16 mouse cellular contexts compared by ENCODE assay signal in the genomic region with DNA sequence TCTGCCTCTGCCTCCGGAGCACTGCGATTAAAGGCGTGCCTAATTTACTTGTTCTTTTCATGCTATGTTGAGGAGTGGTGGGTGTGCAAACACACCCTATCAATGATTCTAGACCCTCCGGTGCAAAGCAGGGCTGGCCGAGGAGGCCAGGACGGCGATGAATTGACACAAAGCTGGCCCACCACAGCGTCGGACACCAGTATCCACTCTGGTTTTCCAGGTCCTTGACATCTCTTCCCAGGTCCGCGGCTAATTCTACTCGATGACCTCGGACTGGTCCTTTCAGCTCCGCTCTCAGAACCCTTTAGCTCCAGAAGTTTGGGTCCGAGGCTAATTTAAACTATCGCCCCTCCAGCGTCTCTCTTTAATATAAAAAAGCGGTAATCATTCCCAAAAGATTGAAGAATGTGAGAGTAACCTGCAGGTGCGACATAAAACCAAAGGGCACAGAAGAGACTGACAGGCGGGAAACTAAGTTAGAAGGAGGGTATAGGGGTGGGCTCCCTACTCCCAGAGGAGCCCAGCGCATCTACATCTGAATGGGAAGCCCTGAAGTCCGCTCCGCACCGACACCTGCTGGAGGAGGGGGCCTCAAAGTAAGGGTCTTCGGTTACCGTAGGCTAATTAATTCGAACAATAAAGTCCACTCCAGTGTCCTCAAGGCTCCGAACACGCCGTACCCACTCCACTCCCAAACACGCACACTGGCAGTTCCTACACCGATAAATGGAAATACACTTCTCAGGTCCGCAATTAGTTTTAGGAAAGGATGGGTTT. TPM values are rescaled to one million over a fixed set of nuclear protein-coding genes. Genes with fewer than 3 reads are reported as not detected.
A peak's percentile ranks its signal among the peaks of the same experiment; 100 is the strongest.
DNase-seq lines count a peak whose midpoint lies in the region; ATAC-seq and TF ChIP-seq lines count a peak whose summit lies in the region.
"Had no signal": no experiment of that assay in that cellular context is flagged by ENCODE, and none has a peak within 500 bp of the region (broad histone marks: within the 10 kb centered on the region; RNA-seq: fewer than 3 reads in every experiment).

No protein-coding gene starts in this region.

- WGBS in intestine, postnatal 0 days, result 3% methylated on average over 33 of the region's 33 CpGs
- WGBS in intestine, embryonic 16.5 days, result 4% methylated on average over 33 of the region's 33 CpGs
- WGBS in embryonic facial prominence, embryonic 15.5 days, result 6% methylated on average over 33 of the region's 33 CpGs
- 2% methylated on average over 33 of the region's 33 CpGs for WGBS in neural tube, embryonic 12.5 days

- DNase-seq in right cerebral cortex, postnatal 4 days, result peak; percentile 6
- DNase-seq in right cerebral cortex, postnatal 14 days, result no peak
- no peak for DNase-seq in urinary bladder, postnatal 36 days (ENCODE audit: low spot score in 2 of 2)
- DNase-seq in spleen, adult 12 weeks (ENCODE audit: low spot score), result no peak
- DNase-seq: gastrocnemius, postnatal 10 days; lung, postnatal 14 days had no signal

- no peaks in the 10 kb centered on the region for H3K36me3 ChIP-seq in intestine, postnatal 0 days (ENCODE audit: control insufficient read depth, insufficient read depth)
- no peaks in the 10 kb centered on the region for H3K36me3 ChIP-seq in intestine, embryonic 16.5 days (ENCODE audit: control insufficient read depth, insufficient read depth, low read length)
- no peaks in the 10 kb centered on the region for H3K36me3 ChIP-seq in embryonic facial prominence, embryonic 15.5 days
- no peaks in the 10 kb centered on the region for H3K36me3 ChIP-seq in neural tube, embryonic 12.5 days
- H3K36me3 ChIP-seq: heart, embryonic 13.5 days had no signal

- TF ChIP-seq CTCF in intestine, postnatal 0 days (IDR thresholded peaks at IDR 0.05; ENCODE audit: low read depth), result no peak

- H3K27me3 ChIP-seq in intestine, postnatal 0 days (replicated peaks; ENCODE audit: control insufficient read depth, insufficient read depth, low read length), result peaks cover 92% of the 10 kb centered on the region
- peaks cover 73% of the 10 kb centered on the region for H3K27me3 ChIP-seq in intestine, embryonic 16.5 days (replicated peaks; ENCODE audit: control insufficient read depth, insufficient read depth, low read length)
- peaks cover 98% of the 10 kb centered on the region for H3K27me3 ChIP-seq in embryonic facial prominence, embryonic 15.5 days
- peaks cover 90% of the 10 kb centered on the region for H3K27me3 ChIP-seq in neural tube, embryonic 12.5 days (replicated peaks)

- H3K4me2 ChIP-seq in intestine, postnatal 0 days (replicated peaks; ENCODE audit: low read depth), result 0 out of 2 replicates have a peak overlapping the region, but pooled peaks have one; percentile 24
- no peak overlapping the region for H3K4me2 ChIP-seq in intestine, embryonic 16.5 days (ENCODE audit: low read depth, low read length)
- 0 out of 2 replicates have a peak overlapping the region, but pooled peaks have one; percentile 45 for H3K4me2 ChIP-seq in embryonic facial prominence, embryonic 15.5 days (replicated peaks)
- H3K4me2 ChIP-seq in neural tube, embryonic 12.5 days (replicated peaks), result peak overlapping the region; percentile 47; the same call in 1 of the 2 replicates

- no peaks in the 10 kb centered on the region for H3K4me1 ChIP-seq in intestine, postnatal 0 days (replicated peaks; ENCODE audit: control insufficient read depth, insufficient read depth, low read length)
- 0 out of 2 replicates have a peak, but pooled peaks cover 4% of the 10 kb centered on the region for H3K4me1 ChIP-seq in intestine, embryonic 16.5 days (ENCODE audit: control insufficient read depth, insufficient read depth, low read length)
- peaks cover 14% of the 10 kb centered on the region for H3K4me1 ChIP-seq in embryonic facial prominence, embryonic 15.5 days
- H3K4me1 ChIP-seq in neural tube, embryonic 12.5 days, result 0 out of 2 replicates have a peak, but pooled peaks cover 11% of the 10 kb centered on the region

- no peaks in the 10 kb centered on the region for H3K9me3 ChIP-seq in intestine, postnatal 0 days (ENCODE audit: control insufficient read depth)
- H3K9me3 ChIP-seq in intestine, embryonic 16.5 days (ENCODE audit: control insufficient read depth, low read length), result no peaks in the 10 kb centered on the region
- H3K9me3 ChIP-seq in embryonic facial prominence, embryonic 15.5 days (replicated peaks), result no peaks in the 10 kb centered on the region
- H3K9me3 ChIP-seq in neural tube, embryonic 12.5 days, result no peaks in the 10 kb centered on the region
- H3K9me3 ChIP-seq: heart, embryonic 13.5 days had no signal

- H3K27ac ChIP-seq in intestine, postnatal 0 days (ENCODE audit: low read depth, low read length), result no peak overlapping the region
- no peak overlapping the region for H3K27ac ChIP-seq in intestine, embryonic 16.5 days (ENCODE audit: low read length)
- H3K27ac ChIP-seq in embryonic facial prominence, embryonic 15.5 days (replicated peaks), result no peak overlapping the region
- no peak overlapping the region for H3K27ac ChIP-seq in neural tube, embryonic 12.5 days
- H3K27ac ChIP-seq: heart, embryonic 13.5 days; liver, embryonic 14.5 days had no signal

- no peak for ATAC-seq in intestine, postnatal 0 days
- ATAC-seq in intestine, embryonic 16.5 days, result no peak
- no peak for ATAC-seq in embryonic facial prominence, embryonic 15.5 days (ENCODE audit: insufficient number of reproducible peaks, low FRiP score, low TSS enrichment, low read depth)
- no peak for ATAC-seq in neural tube, embryonic 12.5 days (ENCODE audit: low FRiP score, low read depth)
- ATAC-seq: CD4-positive, CD25-positive, alpha-beta regulatory T cell, adult 4 months; Patski had no signal

- no peak overlapping the region for H3K4me3 ChIP-seq in intestine, postnatal 0 days (ENCODE audit: low read depth, low read length)
- no peak overlapping the region for H3K4me3 ChIP-seq in intestine, embryonic 16.5 days (ENCODE audit: low read length)
- peak overlapping the region; percentile 10; the same call in 1 of the 2 replicates for H3K4me3 ChIP-seq in embryonic facial prominence, embryonic 15.5 days (replicated peaks)
- 0 out of 2 replicates have a peak overlapping the region, but pooled peaks have one; percentile 1 for H3K4me3 ChIP-seq in neural tube, embryonic 12.5 days
- H3K4me3 ChIP-seq: erythroblast, embryonic 14.5 days had no signal

- H3K9ac ChIP-seq in intestine, postnatal 0 days (ENCODE audit: low read depth, low read length), result no peak overlapping the region
- no peak overlapping the region for H3K9ac ChIP-seq in intestine, embryonic 16.5 days (ENCODE audit: low read depth, low read length)
- H3K9ac ChIP-seq in embryonic facial prominence, embryonic 15.5 days, result no peak overlapping the region
- no peak overlapping the region for H3K9ac ChIP-seq in neural tube, embryonic 12.5 days
- H3K9ac ChIP-seq: heart, embryonic 13.5 days; liver, embryonic 14.5 days had no signal

RNA-seq across cellular contexts. Expression of gene Foxd2, which starts 7.6 kb away (rescaled TPM):
- 0.50 TPM in 1 of 2 replicates, not detected in the other for polyA plus RNA-seq in intestine, postnatal 0 days (2015; fragmentation: Nextera tagmentation; extraction: Ambion mirVana)
- 0.11 and 0.21 TPM in 2 replicates for polyA plus RNA-seq in intestine, embryonic 16.5 days (2015; fragmentation: Nextera tagmentation; extraction: Ambion mirVana)
- 1.8 and 2.3 TPM in 2 replicates for polyA plus RNA-seq in embryonic facial prominence, embryonic 15.5 days (2015; fragmentation: Nextera tagmentation; extraction: Ambion mirVana)
- 2.2 and 2.5 TPM in 2 replicates for polyA plus RNA-seq in neural tube, embryonic 12.5 days (2016; fragmentation: Nextera tagmentation; extraction: Ambion mirVana)

RNA-seq across cellular contexts. Expression of gene Foxe3, which starts 24.8 kb away (rescaled TPM):
- polyA plus RNA-seq in intestine, postnatal 0 days (2015; fragmentation: Nextera tagmentation; extraction: Ambion mirVana), result not detected in 2 replicates
- not detected in 2 replicates for polyA plus RNA-seq in intestine, embryonic 16.5 days (2015; fragmentation: Nextera tagmentation; extraction: Ambion mirVana)
- 0.20 TPM in 1 of 2 replicates, not detected in the other for polyA plus RNA-seq in embryonic facial prominence, embryonic 15.5 days (2015; fragmentation: Nextera tagmentation; extraction: Ambion mirVana)
- polyA plus RNA-seq in neural tube, embryonic 12.5 days (2016; fragmentation: Nextera tagmentation; extraction: Ambion mirVana), result not detected in 2 replicates
- polyA plus RNA-seq: CD4-positive, CD25-positive, alpha-beta regulatory T cell, adult 4 months; erythroblast, embryonic 14.5 days; heart, embryonic 13.5 days; liver, embryonic 14.5 days; Patski; small intestine, adult 2 months had no signal

Comparison
In these comparisons a context has a peak if more than half of its experiments do, and no peak if none do; other contexts are left out.
1. H3K4me3 ChIP-seq: peak in embryonic facial prominence, embryonic 15.5 days (single experiment) and neural tube, embryonic 12.5 days (single experiment); none in intestine, postnatal 0 days (single experiment) and intestine, embryonic 16.5 days (single experiment).